Mouse (Mus musculus) forebrain, embryonic 14.5 days (tissue): ENCODE results near the gene Olfr1323. TPM values are rescaled to one million over a fixed set of nuclear protein-coding genes. Genes with fewer than 3 reads are reported as not detected.

ENCODE experiments used
- ATAC-seq: fragments of 200-750 bp; cut with Nextera tagmentation; 2 replicates; pipeline ENCODE4 v1.8.0; 2017; ENCODE audit warnings: mild to moderate bottlenecking, moderate library complexity
- DNase-seq: peaks from one replicate; pipeline ENCODE4 v3.0.0-alpha.2; 2015; ENCODE audit warnings: low spot score
- H3K27ac ChIP-seq: fragments of 300-500 bp; sonication (generic); 2 replicates; pipeline ENCODE4 v1.5.1; 2014; ENCODE audit warnings: low read depth, mild to moderate bottlenecking, control low read depth, low read length, moderate library complexity
- H3K27me3 ChIP-seq: fragments of 300-500 bp; sonication (generic); replicated peaks from 2 replicates; pipeline ENCODE4 v1.6.1; 2014; ENCODE audit warnings: low read length, control low read depth, mixed read lengths; ENCODE audit not compliant: control insufficient read depth, insufficient read depth
- H3K36me3 ChIP-seq: fragments of 300-500 bp; sonication (generic); 2 replicates; pipeline ENCODE4 v1.6.1; 2014; ENCODE audit warnings: low read length, control low read depth; ENCODE audit not compliant: control insufficient read depth, insufficient read depth
- H3K4me1 ChIP-seq: fragments of 300-500 bp; sonication (generic); 2 replicates; pipeline ENCODE4 v1.6.1; 2014; ENCODE audit warnings: antibody characterized with exemption, low read length, control low read depth; ENCODE audit not compliant: control insufficient read depth, insufficient read depth
- H3K4me2 ChIP-seq: fragments of 300-500 bp; sonication (generic); 2 replicates; pipeline ENCODE4 v1.6.1; 2014; ENCODE audit warnings: mild to moderate bottlenecking, control low read depth, low read length
- H3K4me3 ChIP-seq: fragments of 300-500 bp; sonication (generic); 2 replicates; pipeline ENCODE4 v1.5.1; 2014; ENCODE audit warnings: low read depth, low read length, control low read depth
- H3K9ac ChIP-seq: fragments of 300-500 bp; sonication (generic); 2 replicates; pipeline ENCODE4 v1.6.1; 2014; ENCODE audit warnings: mild to moderate bottlenecking, low read length, control low read depth, moderate library complexity
- H3K9me3 ChIP-seq: fragments of 300-500 bp; sonication (generic); replicated peaks from 2 replicates; pipeline ENCODE4 v1.6.1; 2016; ENCODE audit warnings: low read length, control low read depth, mixed read lengths; ENCODE audit not compliant: control insufficient read depth
- WGBS: fragments of 180-500 bp; shearing (Covaris S2); extraction: QIAGEN DNeasy Blood & Tissue Kit; methylation state at CpG from one replicate; pipeline ENCODE4 v1.1.7; 2014; 5-methylcytosine and 5-hydroxymethylcytosine counted together
- polyA plus RNA-seq: library from polyadenylated mRNA; unstranded; fragments of >200 nt; fragmentation: Nextera tagmentation; extraction: Ambion mirVana; gene quantifications from 2 replicates; pipeline ENCODE4 v1.2.1, GENCODE M21; 2014

The Olfr1323 gene
- not detected in 2 replicates for polyA plus RNA-seq

DNA sequence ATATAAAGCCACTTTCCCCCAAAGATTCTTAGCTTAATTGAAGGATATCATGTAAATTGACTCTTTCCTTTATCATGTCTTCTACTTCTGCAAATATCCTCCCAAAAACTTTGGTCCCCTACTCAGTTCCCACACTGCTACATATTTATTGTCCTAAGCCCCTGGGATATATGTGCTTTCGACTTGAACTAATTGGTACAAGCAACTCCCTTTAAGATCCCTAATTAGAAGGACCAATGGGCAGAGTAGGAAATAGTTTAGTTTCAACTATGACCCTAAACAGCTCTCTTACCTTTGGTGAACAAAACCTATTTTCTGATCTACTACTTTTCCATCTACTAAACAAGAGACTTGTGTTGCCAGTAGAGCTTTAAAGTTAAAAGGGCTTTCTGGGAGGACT lies at the start of gene Olfr1323:
Gene Olfr1323 (minus strand): TSS at position 101 of the 400 bp plus-strand sequence.
- Histone ChIP-seq H3K27me3 (no peaks in the 10 kb centered on the region), H3K9ac (no peak within 1 kb of the TSS), H3K4me3 (no peak within 1 kb of the TSS), H3K9me3 (no peaks in the 10 kb centered on the region), H3K4me1 (no peaks in the 10 kb centered on the region), H3K36me3 (no peaks in the 10 kb centered on the region), H3K4me2 (no peak within 1 kb of the TSS), H3K27ac (no peak within 1 kb of the TSS)
- ATAC-seq: no peak
- WGBS: 65% methylated on average over 1 of the region's 1 CpGs
- no peak for DNase-seq

DNA sequence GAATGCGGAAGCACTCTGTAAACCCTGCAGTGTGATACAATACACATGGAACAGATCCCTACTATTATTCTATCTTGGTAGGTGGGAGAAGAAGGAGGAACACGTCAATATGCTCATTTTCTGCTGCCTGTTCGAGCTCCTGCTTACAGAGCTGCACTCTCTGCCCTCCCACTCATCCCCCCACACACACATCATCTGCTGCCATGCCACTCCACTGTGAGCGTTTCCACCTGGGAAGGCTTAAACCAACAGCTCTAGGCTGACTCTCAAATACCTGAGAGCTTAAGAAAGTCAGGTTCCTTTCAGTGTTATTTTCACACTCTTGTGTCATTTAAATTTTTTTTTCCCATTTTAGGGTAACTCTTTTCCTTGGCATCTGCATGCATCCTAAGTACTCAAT lies 6.9 kb downstream of the Olfr1323 start:
- Histone ChIP-seq H3K9ac (no peak overlapping the region), H3K9me3 (no peaks in the 10 kb centered on the region), H3K36me3 (no peaks in the 10 kb centered on the region), H3K4me2 (no peak overlapping the region), H3K27ac (no peak overlapping the region), H3K4me1 (no peaks in the 10 kb centered on the region), H3K27me3 (no peaks in the 10 kb centered on the region), H3K4me3 (no peak overlapping the region)
- 43% methylated on average over 4 of the region's 4 CpGs for WGBS
- DNase-seq: peak; percentile 1
- no peak for ATAC-seq

Other genes starting within 250 kb of the Olfr1323 start
- gene Igsf1, start 221.6 kb downstream of the Olfr1323 start, polyA plus RNA-seq: 5.4 and 5.9 TPM in 2 replicates
- gene Olfr1322, start 127.9 kb downstream of the Olfr1323 start, polyA plus RNA-seq: not detected in 2 replicates